Mouse (Mus musculus) stomach, postnatal 0 days (tissue): Measurements from ENCODE around the gene Ptov1. TPM values are rescaled to one million over a fixed set of nuclear protein-coding genes. Genes with fewer than 3 reads are reported as not detected.

Experiments
- ATAC-seq: fragments of 200-750 bp; cut with Nextera tagmentation; 2 replicates; pipeline ENCODE4 v1.8.0; 2017; ENCODE audit not compliant: low FRiP score, low TSS enrichment
- DNase-seq: peaks from one replicate; pipeline ENCODE4 v3.0.0-alpha.2; 2016; ENCODE audit warnings: low spot score
- H3K27ac ChIP-seq: fragments of 300-500 bp; sonication (generic); replicated peaks from 2 replicates; pipeline ENCODE4 v1.5.1; 2014; ENCODE audit warnings: mild to moderate bottlenecking, control low read depth
- H3K27me3 ChIP-seq: fragments of 300-500 bp; sonication (generic); 2 replicates; pipeline ENCODE4 v1.6.1; 2014; ENCODE audit warnings: low read length; ENCODE audit not compliant: control insufficient read depth, insufficient read depth
- H3K36me3 ChIP-seq: fragments of 300-500 bp; sonication (generic); 2 replicates; pipeline ENCODE4 v1.6.1; 2014; ENCODE audit warnings: low read length, mixed read lengths; ENCODE audit not compliant: control insufficient read depth, insufficient read depth
- H3K4me1 ChIP-seq: fragments of 300-500 bp; sonication (generic); replicated peaks from 2 replicates; pipeline ENCODE4 v1.6.1; 2014; ENCODE audit warnings: antibody characterized with exemption; ENCODE audit not compliant: control insufficient read depth, insufficient read depth
- H3K4me2 ChIP-seq: fragments of 300-500 bp; sonication (generic); replicated peaks from 2 replicates; pipeline ENCODE4 v1.6.1; 2014; ENCODE audit warnings: low read depth, mild to moderate bottlenecking, control low read depth, moderate library complexity
- H3K4me3 ChIP-seq: fragments of 300-500 bp; sonication (generic); 2 replicates; pipeline ENCODE4 v1.5.1; 2014; ENCODE audit warnings: low read depth, low read length, control low read depth
- H3K9ac ChIP-seq: fragments of 300-500 bp; sonication (generic); 2 replicates; pipeline ENCODE4 v1.6.1; 2014; ENCODE audit warnings: mild to moderate bottlenecking, low read length, control low read depth, mixed read lengths
- H3K9me3 ChIP-seq: fragments of 300-500 bp; sonication (generic); 2 replicates; pipeline ENCODE4 v1.6.1; 2016; ENCODE audit warnings: low read length; ENCODE audit not compliant: control insufficient read depth
- CTCF ChIP-seq: IDR thresholded peaks from 2 replicates; pipeline ENCODE4 v1.5.1; 2016; ENCODE audit warnings: antibody characterized with exemption, low read depth, mild to moderate bottlenecking, moderate library complexity
- EP300 ChIP-seq: optimal IDR thresholded peaks from 2 replicates; pipeline ENCODE3; 2016; ENCODE audit warnings: antibody characterized with exemption
- WGBS: fragments of 180-500 bp; shearing (Covaris S2); extraction: QIAGEN DNeasy Blood & Tissue Kit; methylation state at CpG from one replicate; pipeline ENCODE4 v1.1.7; 2014; 5-methylcytosine and 5-hydroxymethylcytosine counted together
- polyA plus RNA-seq: library from polyadenylated mRNA; unstranded; fragments of >200 nt; fragmentation: Nextera tagmentation; extraction: Ambion mirVana; gene quantifications from 2 replicates; pipeline ENCODE4 v1.2.1, GENCODE M21; 2015

Ptov1 gene
- polyA plus RNA-seq, 1 experiment from 2014 or later = 159 TPM

GRCm38 (mm10) chr7:44896499-44896898, 26.9 kb upstream of the Ptov1 start:
- ATAC-seq = no peak
- WGBS = 28% methylated on average over 10 of the region's 10 CpGs

DNA sequence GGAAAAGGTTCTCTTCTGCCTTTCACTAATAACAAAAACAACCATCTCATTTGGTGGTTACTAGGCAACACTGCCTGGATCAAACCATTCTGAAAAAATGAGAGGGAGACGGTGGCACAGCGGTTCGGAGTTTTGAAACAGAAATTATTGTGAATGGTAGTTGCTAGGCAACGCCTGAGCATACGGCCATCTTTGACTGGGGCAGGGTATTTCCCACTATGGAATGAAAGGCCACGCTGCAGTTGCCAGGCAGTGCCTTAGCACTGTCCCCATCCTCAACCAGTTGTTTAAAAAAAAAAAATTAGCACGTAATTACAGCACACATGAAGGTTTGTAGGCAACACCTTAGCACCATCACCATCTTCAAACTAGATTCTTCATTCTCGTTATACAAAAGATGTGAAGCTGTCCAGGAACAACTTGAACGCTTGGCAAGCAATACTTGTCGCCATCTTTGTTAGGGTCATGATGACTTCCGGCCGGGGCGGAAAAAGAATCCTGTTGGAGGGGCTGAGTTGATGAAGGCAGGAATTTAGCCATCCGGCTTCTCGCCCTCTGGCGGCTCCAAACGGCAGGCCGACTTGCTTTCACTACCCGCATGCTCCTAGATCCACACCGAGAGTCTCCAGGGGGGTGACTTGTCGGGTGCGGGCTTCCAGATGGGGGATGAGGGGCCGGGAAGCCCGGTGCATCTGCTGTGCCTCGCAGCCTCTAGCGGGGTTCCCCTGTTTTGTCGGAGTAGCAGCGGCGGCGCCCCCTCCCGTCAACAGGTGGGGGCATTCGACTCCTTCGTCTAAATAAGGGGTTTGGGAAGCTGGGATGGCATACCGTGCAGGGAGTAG, 26.2 kb upstream of the Ptov1 start, which contains the start of gene Fuz:
Fuz (plus strand) TSS at position 487 of the 842 bp plus-strand sequence.
- peaks cover 5% of the 10 kb centered on the region for H3K36me3 ChIP-seq
- WGBS = under 1% methylated on average over 34 of the region's 34 CpGs
- peak within 1 kb of the TSS; percentile 67 for H3K9ac ChIP-seq
- H3K4me2 ChIP-seq = peak within 1 kb of the TSS; percentile 72
- ATAC-seq (peak; percentile 55), DNase-seq (peak; percentile 88)
- peak within 1 kb of the TSS; percentile 86 for H3K27ac ChIP-seq
- H3K27me3 ChIP-seq = no peaks in the 10 kb centered on the region
- H3K4me3 ChIP-seq = peak within 1 kb of the TSS; percentile 65
- no peaks in the 10 kb centered on the region for H3K9me3 ChIP-seq
- peaks cover under 1% of the 10 kb centered on the region; the same call in 1 of the 2 replicates for H3K4me1 ChIP-seq
- peak; percentile 76 for TF ChIP-seq CTCF
- TF ChIP-seq EP300 = peak; percentile 81

More at GRCm38 (mm10) chr7:44896499-44896898, 26.9 kb upstream of the Ptov1 start:
- peak overlapping the region; percentile 72 for H3K4me2 ChIP-seq
- H3K4me3 ChIP-seq = peak overlapping the region; percentile 65
- peak overlapping the region; percentile 86 for H3K27ac ChIP-seq
- peak overlapping the region; percentile 67 for H3K9ac ChIP-seq
- no peaks in the 10 kb centered on the region for H3K27me3 ChIP-seq
- no peaks in the 10 kb centered on the region; the same call in none of the 2 replicates for H3K4me1 ChIP-seq
- TF ChIP-seq CTCF = no peak
- no peak for TF ChIP-seq EP300
- DNase-seq = no peak
- H3K36me3 ChIP-seq = peaks cover 5% of the 10 kb centered on the region
- H3K9me3 ChIP-seq = no peaks in the 10 kb centered on the region

DNA sequence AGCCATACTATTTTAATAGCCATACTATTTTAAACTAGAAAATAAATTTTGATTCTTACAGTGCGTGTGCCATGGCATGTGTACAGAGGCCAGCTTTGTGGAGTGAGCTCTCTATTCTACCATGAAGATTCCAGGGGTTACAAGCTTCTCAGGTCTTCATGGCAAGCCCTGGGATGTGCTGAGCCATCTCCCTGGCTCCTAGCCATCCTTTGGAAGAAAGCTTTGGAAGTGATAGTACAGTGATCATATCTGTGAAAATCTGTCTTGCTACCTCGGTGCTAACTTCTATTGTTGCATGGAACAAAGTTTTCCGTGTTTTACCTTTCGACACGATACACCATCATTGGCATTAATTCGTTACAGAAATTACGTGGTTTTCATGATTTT, 25.6 kb upstream of the Ptov1 start:
- peak overlapping the region; percentile 65; the same call in 1 of the 2 replicates for H3K4me3 ChIP-seq
- no peak overlapping the region for H3K9ac ChIP-seq
- peaks cover 5% of the 10 kb centered on the region for H3K36me3 ChIP-seq
- H3K4me1 ChIP-seq = peaks cover 4% of the 10 kb centered on the region; the same call in 1 of the 2 replicates
- TF ChIP-seq EP300 = no peak
- TF ChIP-seq CTCF = no peak
- H3K9me3 ChIP-seq = no peaks in the 10 kb centered on the region
- H3K27ac ChIP-seq = no peak overlapping the region
- H3K27me3 ChIP-seq = no peaks in the 10 kb centered on the region
- H3K4me2 ChIP-seq = peak overlapping the region; percentile 72
- WGBS = 61% methylated on average over 7 of the region's 7 CpGs
- ATAC-seq (no peak), DNase-seq (no peak)

DNA sequence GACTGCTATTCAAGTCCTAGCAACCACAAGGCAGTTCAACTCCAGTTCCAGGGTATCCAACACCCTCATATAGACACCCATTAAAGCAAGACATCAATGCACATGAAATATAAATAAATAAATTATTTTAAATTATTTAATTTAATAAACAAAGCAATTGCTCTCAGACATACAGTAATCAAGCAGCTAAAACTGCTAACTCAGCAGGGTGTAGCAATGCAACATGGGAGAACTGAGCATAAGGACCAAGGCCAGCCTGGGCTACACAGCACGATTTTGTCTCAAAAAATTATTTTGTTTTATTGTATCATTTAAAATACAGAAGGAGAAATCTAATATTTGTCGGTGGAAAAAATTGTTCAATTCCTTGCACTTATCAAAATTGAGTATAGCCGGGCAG, 24.6 kb upstream of the Ptov1 start:
- Histone ChIP-seq H3K4me1 (peaks cover 4% of the 10 kb centered on the region), H3K9me3 (no peaks in the 10 kb centered on the region), H3K4me2 (no peak overlapping the region), H3K27me3 (no peaks in the 10 kb centered on the region), H3K27ac (no peak overlapping the region), H3K4me3 (no peak overlapping the region), H3K36me3 (no peaks in the 10 kb centered on the region), H3K9ac (no peak overlapping the region)
- 88% methylated on average over 3 of the region's 3 CpGs for WGBS
- ATAC-seq (no peak), DNase-seq (no peak)
- TF ChIP-seq CTCF (no peak), EP300 (no peak)

GRCm38 (mm10) chr7:44893197-44893596, 23.6 kb upstream of the Ptov1 start:
- DNase-seq = no peak
- Histone ChIP-seq H3K4me2 (peak overlapping the region; percentile 83), H3K4me1 (peaks cover 6% of the 10 kb centered on the region), H3K36me3 (peaks cover 2% of the 10 kb centered on the region; the same call in 1 of the 2 replicates), H3K9ac (no peak overlapping the region), H3K27me3 (no peaks in the 10 kb centered on the region), H3K9me3 (no peaks in the 10 kb centered on the region), H3K27ac (peak overlapping the region; percentile 75), H3K4me3 (peak overlapping the region; percentile 75; the same call in 1 of the 2 replicates)
- 10% methylated on average over 8 of the region's 8 CpGs for WGBS
- no peak for TF ChIP-seq CTCF
- no peak for TF ChIP-seq EP300
- ATAC-seq = no peak
